Mouse (Mus musculus): ENCODE measurements around the gene Gm42669. TPM values are rescaled to one million over a fixed set of nuclear protein-coding genes. Genes with fewer than 3 reads are reported as not detected.

Gene Gm42669
- total and polyA plus RNA-seq, 3 experiments, result 0.04 to 0.21 TPM; not detected in 1

DNA sequence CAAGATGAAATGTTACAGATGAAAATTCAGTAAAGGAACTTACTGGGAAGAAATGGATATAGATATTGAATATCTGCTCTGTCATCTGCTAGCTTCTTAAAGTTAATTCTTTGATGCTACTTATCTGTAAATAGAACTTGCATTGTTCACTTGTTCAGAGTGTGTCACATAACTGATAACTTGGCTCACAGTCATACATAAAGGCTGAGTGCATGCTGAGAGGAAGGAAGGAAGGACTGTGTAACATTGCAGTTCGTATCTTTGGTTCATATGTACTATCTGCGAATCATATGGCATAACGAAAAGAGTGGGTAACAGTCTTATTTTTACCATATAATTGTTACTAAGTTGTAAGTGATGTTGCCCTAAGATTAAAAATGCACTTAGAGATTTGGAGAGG, 113.9 kb downstream of the Gm42669 start:
- Histone ChIP-seq H3K27ac (ENCODE audit: control insufficient read depth, low read depth, low read length) (peak overlapping the region; percentile 52), H3K27me3 (ENCODE audit: control insufficient read depth in 1 of 2, insufficient read depth in 2 of 2, low read length in 2 of 2) (no peaks in the 10 kb centered on the region), H3K79me2 (ENCODE audit: control insufficient read depth, insufficient read depth, low read length, poor library complexity) (no peaks in the 10 kb centered on the region), H3K9me3 (replicated peaks; ENCODE audit: insufficient read depth, low read length) (no peaks in the 10 kb centered on the region), H3K4me3 (ENCODE audit: control insufficient read depth in 1 of 2, insufficient read depth in 1 of 2, low read depth in 2 of 2, low read length in 2 of 2) (no peak overlapping the region), H3K4me1 (ENCODE audit: control insufficient read depth in 1 of 2, insufficient read depth in 2 of 2, low read length in 2 of 2) (peaks cover 11 to 15% of the 10 kb centered on the region in 2 experiments), H3K36me3 (ENCODE audit: control insufficient read depth in 1 of 2, insufficient read depth in 2 of 2, low read length in 2 of 2) (peaks cover 0 to 13% of the 10 kb centered on the region in 2 experiments; a peak in 3 of 4 replicates), H3K9ac (ENCODE audit: control insufficient read depth, low read depth, low read length, poor library complexity, severe bottlenecking) (no peak overlapping the region)
- peak; percentile 75 for DNase-seq (ENCODE audit: low read depth, low spot score)
- TF ChIP-seq MYB (IDR thresholded peaks at IDR 0.05; ENCODE audit: low read depth, low read length), result peak; percentile 60
- no peak for TF ChIP-seq CTCF (IDR thresholded peaks at IDR 0.05 in 2 of 3, conservative IDR thresholded peaks at IDR 0.05 in 1 of 3; ENCODE audit: control insufficient read depth in 1 of 3, insufficient read depth in 1 of 3, low read depth in 2 of 3, low read length in 3 of 3, poor library complexity in 1 of 3, severe bottlenecking in 1 of 3)
- no peak for TF ChIP-seq USF2 (IDR thresholded peaks at IDR 0.05; ENCODE audit: borderline replicate concordance in 1 of 2, insufficient read depth in 1 of 2, low read depth in 1 of 2, low read length in 2 of 2)
- TF ChIP-seq CHD1 (IDR thresholded peaks at IDR 0.05; ENCODE audit: low read depth, low read length), result no peak
- TF ChIP-seq ZMIZ1 (IDR thresholded peaks at IDR 0.05; ENCODE audit: low read depth, low read length), result no peak
- no peak for TF ChIP-seq MEF2A (IDR thresholded peaks at IDR 0.05; ENCODE audit: extremely low read depth, insufficient replicate concordance, low read depth, low read length, poor library complexity, severe bottlenecking)
- TF ChIP-seq USF1 (IDR thresholded peaks at IDR 0.05; ENCODE audit: low read depth, low read length), result no peak
- TF ChIP-seq SIN3A (IDR thresholded peaks at IDR 0.05; ENCODE audit: low read length), result 0 out of 2 replicates have a peak, but pooled peaks have one; percentile 16
- TF ChIP-seq ELF1 (IDR thresholded peaks at IDR 0.05; ENCODE audit: low read depth, low read length), result 0 out of 2 replicates have a peak, but pooled peaks have one; percentile 18
- TF ChIP-seq SMC3 (IDR thresholded peaks at IDR 0.05; ENCODE audit: low read depth, low read length), result no peak
- peak; percentile 90 for TF ChIP-seq GATA1 (IDR thresholded peaks at IDR 0.05; ENCODE audit: low read depth, low read length)
- no peak for TF ChIP-seq MAX (IDR thresholded peaks at IDR 0.05; ENCODE audit: low read length)
- no peak for TF ChIP-seq NELFE (IDR thresholded peaks at IDR 0.05; ENCODE audit: low read depth, low read length)
- TF ChIP-seq GABPA (IDR thresholded peaks at IDR 0.05; ENCODE audit: low read depth, low read length), result no peak
- no peak for TF ChIP-seq POLR2AphosphoS5 (IDR thresholded peaks at IDR 0.05; ENCODE audit: borderline replicate concordance, low read depth, low read length)
- no peak for TF ChIP-seq RAD21 (IDR thresholded peaks at IDR 0.05; ENCODE audit: low read depth, low read length)
- TF ChIP-seq MXI1 (IDR thresholded peaks at IDR 0.05; ENCODE audit: low read depth, low read length), result no peak
- no peak for TF ChIP-seq KAT2A (conservative IDR thresholded peaks at IDR 0.05; ENCODE audit: low read depth, low read length)
- no peak for TF ChIP-seq ZKSCAN1 (IDR thresholded peaks at IDR 0.05; ENCODE audit: low read depth, low read length)
- TF ChIP-seq HCFC1 (IDR thresholded peaks at IDR 0.05; ENCODE audit: low read depth, low read length), result no peak
- TF ChIP-seq MAZ (IDR thresholded peaks at IDR 0.05; ENCODE audit: low read depth, low read length), result no peak
- no peak for TF ChIP-seq POLR2AphosphoS2 (IDR thresholded peaks at IDR 0.05; ENCODE audit: low read length)
- no peak for TF ChIP-seq ZC3H11A (IDR thresholded peaks at IDR 0.05; ENCODE audit: low read depth, low read length)
- TF ChIP-seq BHLHE40 (IDR thresholded peaks at IDR 0.05; ENCODE audit: borderline replicate concordance, low read depth, low read length), result peak; percentile 59; the same call in 1 of the 2 replicates
- no peak for TF ChIP-seq UBTF (IDR thresholded peaks at IDR 0.05; ENCODE audit: borderline replicate concordance, insufficient read depth, low read depth, low read length)
- no peak for TF ChIP-seq JUND (IDR thresholded peaks at IDR 0.05; ENCODE audit: low read depth, low read length)
- TF ChIP-seq EP300 (IDR thresholded peaks at IDR 0.05; ENCODE audit: low read depth in 1 of 2, low read length in 2 of 2), result peak; percentile 86 to 88
- no peak for TF ChIP-seq NRF1 (IDR thresholded peaks at IDR 0.05; ENCODE audit: insufficient read depth, low read depth, low read length, poor library complexity, severe bottlenecking)
- no peak; the same call in 1 of the 2 replicates for TF ChIP-seq ZNF384 (IDR thresholded peaks at IDR 0.05; ENCODE audit: low read depth, low read length)
- TF ChIP-seq ETS1 (IDR thresholded peaks at IDR 0.05; ENCODE audit: low read depth, low read length), result peak; percentile 92
- TF ChIP-seq MYC (IDR thresholded peaks at IDR 0.05; ENCODE audit: low read depth, low read length), result 0 out of 2 replicates have a peak, but pooled peaks have one; percentile 55
- peak; percentile 87 for TF ChIP-seq TCF12 (IDR thresholded peaks at IDR 0.05; ENCODE audit: low read depth, low read length)
- no peak for TF ChIP-seq TBP (IDR thresholded peaks at IDR 0.05; ENCODE audit: low read depth, low read length)
- no peak for TF ChIP-seq E2F4 (IDR thresholded peaks at IDR 0.05; ENCODE audit: borderline replicate concordance, low read depth, low read length)
- no peak for TF ChIP-seq POLR2A (IDR thresholded peaks at IDR 0.05; ENCODE audit: control insufficient read depth in 1 of 2, insufficient read depth in 1 of 2, low read depth in 1 of 2, low read length in 2 of 2, poor library complexity in 1 of 2)
- TF ChIP-seq TAL1 (IDR thresholded peaks at IDR 0.05; ENCODE audit: low read length), result peak; percentile 39
- 0 out of 2 replicates have a peak, but pooled peaks have one; percentile 34 for TF ChIP-seq RCOR1 (IDR thresholded peaks at IDR 0.05; ENCODE audit: low read depth, low read length)
